ENCODE assay signal across 23 mouse cellular contexts in the genomic region with DNA sequence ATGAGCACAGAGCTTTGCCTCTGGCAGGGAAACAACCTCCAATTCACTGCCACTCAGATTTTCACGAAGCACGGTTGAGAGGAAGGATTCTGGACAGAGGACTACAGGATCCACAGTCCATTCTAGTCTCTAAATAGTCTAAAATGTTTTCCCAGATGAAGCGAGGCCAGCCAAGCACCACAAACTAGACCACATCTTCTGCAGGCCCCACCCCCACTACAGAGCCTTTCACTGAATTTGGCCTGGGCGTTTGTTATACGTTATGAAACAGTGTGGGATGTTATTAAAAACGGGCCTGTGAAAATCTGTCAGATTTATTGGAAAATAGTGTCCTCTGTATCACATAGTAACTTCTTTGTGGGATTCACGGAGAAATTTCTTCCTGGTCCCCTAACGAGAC. TPM values are rescaled to one million over a fixed set of nuclear protein-coding genes. Genes with fewer than 3 reads are reported as not detected.
DNase-seq lines count a peak whose midpoint lies in the region; ATAC-seq and TF ChIP-seq lines count a peak whose summit lies in the region.
"Had no signal": no experiment of that assay in that cellular context is flagged by ENCODE, and none has a peak within 500 bp of the region (broad histone marks: within the 10 kb centered on the region; RNA-seq: fewer than 3 reads in every experiment).

No protein-coding gene starts in this region.

- H3K4me2 ChIP-seq in embryonic facial prominence, embryonic 14.5 days (ENCODE audit: low read depth, low read length), result no peak overlapping the region
- H3K4me2 ChIP-seq in limb, embryonic 14.5 days (replicated peaks; ENCODE audit: low read depth, low read length, severe bottlenecking), result no peak overlapping the region
- H3K4me2 ChIP-seq: embryonic facial prominence, embryonic 13.5 days; forebrain, embryonic 13.5 days; forebrain, embryonic 15.5 days had no signal

- no peak overlapping the region for H3K27ac ChIP-seq in embryonic facial prominence, embryonic 14.5 days (replicated peaks; ENCODE audit: low read depth, low read length)
- no peak overlapping the region for H3K27ac ChIP-seq in embryonic facial prominence, embryonic 10.5 days (replicated peaks)
- peak overlapping the region; percentile 48; the same call in 1 of the 2 replicates for H3K27ac ChIP-seq in layer of hippocampus, adult 2 months
- no peak overlapping the region for H3K27ac ChIP-seq in limb, embryonic 14.5 days (replicated peaks; ENCODE audit: low read depth, low read length)
- H3K27ac ChIP-seq: embryonic facial prominence, embryonic 13.5 days; forebrain, embryonic 13.5 days; forebrain, embryonic 15.5 days had no signal

- no peaks in the 10 kb centered on the region for H3K4me1 ChIP-seq in embryonic facial prominence, embryonic 14.5 days (ENCODE audit: control insufficient read depth, insufficient read depth, low read length)
- no peaks in the 10 kb centered on the region for H3K4me1 ChIP-seq in embryonic facial prominence, embryonic 10.5 days
- H3K4me1 ChIP-seq in limb, embryonic 14.5 days (ENCODE audit: control insufficient read depth, insufficient read depth, low read length), result 0 out of 2 replicates have a peak, but pooled peaks cover 4% of the 10 kb centered on the region
- H3K4me1 ChIP-seq: embryonic facial prominence, embryonic 13.5 days; forebrain, embryonic 13.5 days; forebrain, embryonic 15.5 days had no signal

- no peak overlapping the region for H3K4me3 ChIP-seq in embryonic facial prominence, embryonic 14.5 days (ENCODE audit: low read depth, low read length)
- no peak overlapping the region for H3K4me3 ChIP-seq in embryonic facial prominence, embryonic 10.5 days
- no peak overlapping the region for H3K4me3 ChIP-seq in layer of hippocampus, adult 2 months
- H3K4me3 ChIP-seq in limb, embryonic 14.5 days (replicated peaks; ENCODE audit: low read length), result no peak overlapping the region
- H3K4me3 ChIP-seq: embryonic facial prominence, embryonic 13.5 days; forebrain, embryonic 13.5 days; forebrain, embryonic 15.5 days had no signal

- H3K36me3 ChIP-seq in embryonic facial prominence, embryonic 14.5 days (ENCODE audit: control insufficient read depth, insufficient read depth, low read length), result no peaks in the 10 kb centered on the region
- no peaks in the 10 kb centered on the region for H3K36me3 ChIP-seq in embryonic facial prominence, embryonic 10.5 days (replicated peaks)
- H3K36me3 ChIP-seq in limb, embryonic 14.5 days (ENCODE audit: control insufficient read depth, insufficient read depth, low read length), result no peaks in the 10 kb centered on the region
- H3K36me3 ChIP-seq: embryonic facial prominence, embryonic 13.5 days; forebrain, embryonic 15.5 days; G1E had no signal

- no peak for TF ChIP-seq CTCF in layer of hippocampus, adult 2 months (conservative IDR thresholded peaks at IDR 0.05)

- DNase-seq in embryonic facial prominence, embryonic 14.5 days (ENCODE audit: low spot score), result peak; percentile 34
- no peak for DNase-seq in embryonic facial prominence, embryonic 10.5 days (ENCODE audit: low spot score)
- DNase-seq in layer of hippocampus, adult 2 months (ENCODE audit: low spot score in 2 of 2), result no peak
- DNase-seq in layer of hippocampus, adult 9-10 months (ENCODE audit: low spot score), result no peak
- peak; percentile 23 for DNase-seq in limb, embryonic 14.5 days (ENCODE audit: low spot score)
- DNase-seq: adrenal gland, adult 8-10 months; adrenal gland, postnatal 14 days; adrenal gland, postnatal 36 days; B cell, adult 2 months; cerebellum, adult 11-12 months; cerebellum, adult 2 months; cerebellum, adult 9-10 months; cerebellum, postnatal 10 days; cerebellum, postnatal 25 days; forebrain, postnatal 0 days had no signal

- no peak for TF ChIP-seq POLR2A in limb, embryonic 14.5 days (IDR thresholded peaks at IDR 0.05; ENCODE audit: borderline replicate concordance, extremely low read depth, insufficient read depth, insufficient read length)

- no peaks in the 10 kb centered on the region for H3K27me3 ChIP-seq in embryonic facial prominence, embryonic 14.5 days (replicated peaks; ENCODE audit: control insufficient read depth, insufficient read depth, low read length)
- H3K27me3 ChIP-seq in embryonic facial prominence, embryonic 10.5 days (replicated peaks; ENCODE audit: low read depth, poor library complexity, severe bottlenecking), result no peaks in the 10 kb centered on the region
- no peaks in the 10 kb centered on the region for H3K27me3 ChIP-seq in limb, embryonic 14.5 days (ENCODE audit: control insufficient read depth, insufficient read depth, low read length)
- H3K27me3 ChIP-seq: CH12.LX; embryonic facial prominence, embryonic 13.5 days; forebrain, embryonic 13.5 days; forebrain, embryonic 15.5 days had no signal

- no peak for ATAC-seq in embryonic facial prominence, embryonic 14.5 days (ENCODE audit: low read depth)
- ATAC-seq in limb, embryonic 14.5 days (ENCODE audit: low FRiP score, low read depth), result peak; percentile 62
- ATAC-seq: activated CD4-positive, CD25-positive, alpha-beta regulatory T cell, adult 4 months; CD4-positive, CD25-positive, alpha-beta regulatory T cell, adult 4 months; forebrain, embryonic 13.5 days; forebrain, embryonic 15.5 days; forebrain, postnatal 0 days; Patski had no signal

- no peaks in the 10 kb centered on the region for H3K9me3 ChIP-seq in embryonic facial prominence, embryonic 14.5 days (ENCODE audit: control insufficient read depth, low read length)
- no peaks in the 10 kb centered on the region for H3K9me3 ChIP-seq in embryonic facial prominence, embryonic 10.5 days
- H3K9me3 ChIP-seq in limb, embryonic 14.5 days (ENCODE audit: control insufficient read depth, low read length), result no peaks in the 10 kb centered on the region
- H3K9me3 ChIP-seq: embryonic facial prominence, embryonic 13.5 days; forebrain, embryonic 13.5 days; forebrain, embryonic 15.5 days; G1E had no signal

- H3K9ac ChIP-seq in embryonic facial prominence, embryonic 14.5 days (ENCODE audit: low read depth, low read length), result no peak overlapping the region
- no peak overlapping the region for H3K9ac ChIP-seq in limb, embryonic 14.5 days (ENCODE audit: low read depth, low read length, severe bottlenecking)
- H3K9ac ChIP-seq: embryonic facial prominence, embryonic 13.5 days; forebrain, embryonic 13.5 days; forebrain, embryonic 15.5 days; forebrain, postnatal 0 days had no signal

- WGBS in embryonic facial prominence, embryonic 14.5 days, result 67% methylated on average over 8 of the region's 8 CpGs
- 89% methylated on average over 8 of the region's 8 CpGs for WGBS in embryonic facial prominence, embryonic 10.5 days
- 40% methylated on average over 8 of the region's 8 CpGs for WGBS in limb, embryonic 14.5 days

RNA-seq across cellular contexts. Expression of a gene that starts 56.2 kb away (rescaled TPM):
- polyA plus RNA-seq in embryonic facial prominence, embryonic 14.5 days (2014; fragmentation: Nextera tagmentation; extraction: Ambion mirVana), result 84.2 and 87.8 TPM in 2 replicates
- polyA plus RNA-seq in embryonic facial prominence, embryonic 10.5 days (2016; fragmentation: Nextera tagmentation; extraction: Ambion mirVana), result 80.3 and 88.0 TPM in 2 replicates
- total RNA-seq in layer of hippocampus, adult 2 months (2021), result 10 to 100 TPM; 61.4 to 62.7 TPM
- 58.1 and 59.3 TPM in 2 replicates for polyA plus RNA-seq in limb, embryonic 14.5 days (2012; rRNA removed)
- 78.5 and 84.9 TPM in 2 replicates for polyA plus RNA-seq in limb, embryonic 14.5 days (2014; fragmentation: Nextera tagmentation; extraction: Ambion mirVana)

Comparison
In these comparisons a context has a peak if more than half of its experiments do, and no peak if none do; other contexts are left out.
1. DNase-seq: peak in embryonic facial prominence, embryonic 14.5 days (single experiment) and limb, embryonic 14.5 days (single experiment); none in embryonic facial prominence, embryonic 10.5 days (single experiment), layer of hippocampus, adult 2 months (0 of 2) and layer of hippocampus, adult 9-10 months (single experiment).